Mouse (Mus musculus) thymus, postnatal 10 days (tissue): ENCODE measurements around the gene Neb.

Experiments used
- DNase-seq, 2 experiments: peaks; one replicate each; pipeline ENCODE4 v3.0.0; 2021; ENCODE audit warnings: low spot score in 2 of 2

Neb gene

DNA sequence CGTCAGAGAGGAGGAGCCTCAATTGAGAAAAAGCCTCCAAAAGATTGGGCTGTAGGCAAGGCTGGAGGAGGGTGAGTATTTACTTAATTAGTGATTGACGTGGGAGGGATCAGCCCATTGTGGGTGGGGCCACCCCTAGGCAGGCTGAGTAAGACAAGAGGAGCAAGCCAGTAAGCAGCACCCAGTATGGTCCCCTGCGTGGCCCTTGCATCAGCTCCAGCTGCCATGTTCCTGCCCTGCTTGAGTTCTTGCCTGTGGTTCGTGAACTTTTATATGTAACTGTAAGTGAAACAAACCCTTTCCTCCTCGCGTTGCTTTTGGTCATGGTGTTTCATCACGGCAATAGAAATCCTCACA, at the start of gene Neb:
Gene Neb (minus strand): TSS at position 27 of the 357 bp plus-strand sequence.
- DNase-seq, result peak in 1 of 2 experiments; percentile 5

GRCm38 (mm10) chr2:52427383-52427782, 49.1 kb upstream of the Neb start:
- DNase-seq, result no peak

- no peak for DNase-seq
These were observed 47.8 kb upstream of the Neb start for GRCm38 (mm10) chr2:52426041-52426440.

- DNase-seq, result no peak
These were observed 47.2 kb upstream of the Neb start for GRCm38 (mm10) chr2:52425523-52425795.

DNA sequence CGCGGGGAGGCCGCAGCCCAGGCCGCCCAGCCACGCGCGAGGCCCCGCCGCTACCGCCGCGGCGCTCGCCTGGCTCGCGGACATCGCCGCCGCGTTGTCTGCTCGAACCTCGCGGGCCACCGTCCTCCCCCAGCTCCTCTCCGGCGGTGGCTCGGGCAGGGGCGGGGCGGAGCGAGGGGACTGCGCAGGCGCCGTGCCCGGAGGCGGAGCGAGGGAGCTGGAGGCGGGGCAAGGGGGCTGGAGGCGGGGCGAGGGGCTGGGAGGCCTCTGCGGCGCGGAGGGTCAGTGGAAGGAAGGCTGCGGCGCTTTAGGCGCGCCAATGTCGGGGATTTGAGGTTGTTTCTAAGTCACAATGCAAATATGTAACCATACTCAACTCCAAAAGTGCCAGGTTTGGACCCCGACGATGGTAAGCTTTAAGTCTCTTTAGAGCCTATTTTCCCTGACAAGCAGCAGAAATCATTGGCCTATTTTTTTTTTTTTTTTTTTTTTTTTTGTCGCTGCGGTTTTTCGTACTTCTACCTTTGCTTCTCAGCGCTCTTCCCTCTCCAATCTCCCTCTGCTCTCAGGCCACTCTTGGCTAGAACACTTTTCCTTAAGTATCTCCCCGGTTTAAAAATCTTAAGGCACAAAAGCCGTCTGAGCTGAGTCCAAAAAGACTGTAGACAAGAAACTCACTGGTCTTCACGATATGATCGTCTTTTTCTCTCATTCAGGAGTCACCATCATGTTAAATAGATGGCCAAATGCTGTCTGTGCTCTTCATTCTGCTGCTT, 46.7 kb upstream of the Neb start, which contains the start of gene Arl5a:
Gene Arl5a (minus strand): TSS at position 155 of the 776 bp plus-strand sequence.
- DNase-seq, result peak; percentile 90 to 98

DNA sequence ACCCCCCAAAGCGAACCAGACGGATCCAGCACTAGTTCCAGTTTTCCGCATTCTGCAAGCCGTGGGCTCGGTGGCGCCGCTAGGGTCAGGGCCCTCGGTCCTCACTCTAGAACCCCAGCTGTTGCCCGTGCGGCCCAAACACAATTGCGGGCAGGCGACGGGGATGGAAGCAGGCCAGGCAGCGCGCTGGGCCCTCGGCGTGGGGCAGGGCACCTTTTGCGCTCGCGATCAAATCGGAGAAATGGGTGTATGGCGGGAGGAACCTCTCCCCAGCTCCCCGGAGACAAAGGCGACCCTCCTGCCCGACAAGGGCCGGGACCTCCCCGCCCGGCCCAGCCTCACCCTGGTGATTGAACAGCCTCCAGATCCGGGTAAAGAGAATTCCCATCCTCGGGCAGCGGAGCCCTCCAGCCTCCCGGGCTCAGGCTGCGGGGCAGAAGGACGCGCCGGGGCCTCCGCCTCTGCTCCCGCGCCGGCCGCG, 46.0 kb upstream of the Neb start:
- peak in 1 of 2 experiments; percentile 40 for DNase-seq

DNA sequence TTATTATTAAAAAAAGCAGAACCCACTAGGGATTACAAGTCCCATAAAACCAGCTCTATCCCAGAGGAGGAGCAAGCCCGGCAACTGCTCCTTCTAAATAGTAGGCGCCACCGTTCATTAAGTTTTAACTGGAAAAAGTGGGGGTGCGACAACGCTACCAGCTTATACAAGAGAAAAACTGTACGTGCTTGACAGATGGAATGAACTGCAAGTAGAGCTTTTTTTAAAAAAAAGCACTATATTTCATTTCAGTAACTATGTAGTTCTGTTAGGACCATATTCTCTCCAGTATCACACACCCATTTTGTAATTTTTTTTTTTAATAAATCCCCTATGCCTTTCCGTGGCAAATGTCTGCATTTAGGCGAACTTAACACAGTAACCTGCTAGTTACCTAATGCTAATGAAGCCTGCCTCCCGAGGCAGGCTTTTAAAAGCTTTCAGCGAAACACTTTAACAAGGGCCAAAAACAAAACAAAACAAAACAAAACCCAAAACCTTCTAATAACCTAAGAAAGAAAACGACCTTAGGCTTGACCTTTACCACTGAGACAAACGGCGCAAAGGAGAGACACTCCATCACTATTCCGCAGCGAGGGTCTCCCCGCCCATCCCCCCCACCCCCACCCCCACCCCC, 45.5 kb upstream of the Neb start:
- no peak for DNase-seq

DNA sequence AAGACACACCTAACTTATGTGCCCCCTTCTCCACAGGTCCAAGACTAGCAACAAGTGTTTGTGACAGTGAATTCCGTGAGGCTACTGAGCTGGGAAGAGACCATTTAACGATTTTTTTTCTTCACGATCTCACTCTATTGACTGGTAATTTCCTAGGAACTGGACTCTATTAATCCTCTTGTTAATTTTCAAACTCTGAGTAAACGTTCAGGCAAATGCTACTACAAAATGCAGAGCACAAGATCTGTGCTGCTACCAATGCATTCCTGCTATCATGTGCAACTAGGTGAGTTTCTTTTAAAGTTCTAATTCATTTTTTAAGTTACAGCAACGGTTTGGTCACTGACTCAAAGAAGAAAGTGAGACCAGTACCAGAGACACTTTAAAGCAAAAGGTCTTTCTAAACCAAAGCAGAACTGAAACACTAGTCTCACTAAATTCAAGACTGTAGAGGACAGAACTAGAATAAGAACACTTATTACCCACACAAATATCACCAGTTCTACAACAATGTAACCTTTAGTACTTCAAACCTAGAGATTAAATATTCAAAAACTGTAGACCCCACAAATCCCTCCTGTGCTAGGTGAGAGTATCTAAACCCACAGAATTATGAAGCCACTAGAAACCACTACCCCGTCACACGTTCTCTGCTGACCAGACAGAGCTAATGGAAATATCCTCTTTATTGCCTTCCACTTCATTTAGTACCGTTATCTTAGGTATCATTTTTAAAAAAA, 44.8 kb upstream of the Neb start:
- no peak for DNase-seq

DNA sequence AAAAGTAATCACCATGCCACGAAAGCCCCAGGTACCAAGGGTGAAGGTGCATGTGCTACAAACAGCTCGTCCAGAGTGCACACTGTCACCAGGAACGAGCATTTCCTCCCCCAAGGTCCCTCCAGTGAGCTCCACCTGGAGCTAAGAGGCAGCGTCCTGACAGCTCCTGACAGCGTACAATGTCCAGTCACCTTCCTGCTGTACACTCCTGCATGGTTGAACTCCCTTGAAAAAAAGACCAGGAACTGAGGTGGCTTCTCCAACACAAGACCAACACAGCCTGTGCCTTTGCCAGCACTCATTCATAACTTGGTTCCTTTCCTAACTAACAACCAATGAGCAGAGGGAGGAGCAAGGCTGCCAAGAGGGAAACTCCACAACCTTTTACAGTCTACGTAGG, 42.9 kb upstream of the Neb start:
- no peak for DNase-seq

GRCm38 (mm10) chr2:52420001-52420710, 41.9 kb upstream of the Neb start:
- no peak for DNase-seq

GRCm38 (mm10) chr2:52419295-52419694, 41.0 kb upstream of the Neb start:
- DNase-seq, result no peak

DNA sequence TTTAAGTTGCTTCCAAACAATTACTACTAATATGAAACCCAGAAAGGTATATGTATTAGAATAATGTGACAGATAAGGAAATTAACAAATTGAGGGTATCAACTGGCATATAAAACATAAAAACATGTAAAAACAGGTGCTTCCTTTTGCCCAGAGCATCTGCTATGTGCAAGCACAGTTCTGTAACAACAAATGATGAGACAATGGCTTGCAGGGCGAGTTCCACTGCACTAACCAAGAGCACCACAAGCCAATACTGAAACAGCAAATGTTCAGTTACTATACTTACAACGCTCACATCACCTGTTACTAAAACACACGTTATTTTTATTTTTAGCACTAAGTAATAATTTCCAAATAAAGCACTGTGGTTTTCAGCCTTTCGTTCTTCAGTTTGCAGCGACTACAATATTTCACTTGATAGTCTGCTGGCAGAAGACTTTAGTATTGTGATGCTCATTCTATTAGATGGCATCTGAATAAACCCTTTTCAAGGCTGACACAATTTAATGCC, 34.3 kb upstream of the Neb start:
- DNase-seq, result no peak

DNA sequence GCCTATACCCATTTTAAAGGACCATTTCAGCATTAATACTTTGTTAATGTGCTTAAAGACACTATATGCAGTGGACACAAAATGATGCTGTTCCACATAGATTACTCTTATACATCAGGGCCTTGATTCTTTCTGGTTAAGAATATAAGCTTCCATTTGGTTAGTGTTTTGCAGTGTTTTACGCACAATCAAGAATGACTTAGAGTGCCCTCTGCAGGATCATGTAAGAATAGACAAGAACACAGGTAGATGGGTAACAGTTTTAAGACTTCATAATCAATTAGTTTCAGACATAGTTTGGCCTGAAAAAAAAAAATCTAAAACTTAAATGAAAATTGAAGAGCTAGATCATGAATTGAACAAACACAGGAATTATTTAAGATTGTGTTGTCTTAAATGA, 28.2 kb upstream of the Neb start:
- DNase-seq, result no peak

- DNase-seq, result no peak
These were observed 27.0 kb upstream of the Neb start for GRCm38 (mm10) chr2:52405238-52405637.

DNA sequence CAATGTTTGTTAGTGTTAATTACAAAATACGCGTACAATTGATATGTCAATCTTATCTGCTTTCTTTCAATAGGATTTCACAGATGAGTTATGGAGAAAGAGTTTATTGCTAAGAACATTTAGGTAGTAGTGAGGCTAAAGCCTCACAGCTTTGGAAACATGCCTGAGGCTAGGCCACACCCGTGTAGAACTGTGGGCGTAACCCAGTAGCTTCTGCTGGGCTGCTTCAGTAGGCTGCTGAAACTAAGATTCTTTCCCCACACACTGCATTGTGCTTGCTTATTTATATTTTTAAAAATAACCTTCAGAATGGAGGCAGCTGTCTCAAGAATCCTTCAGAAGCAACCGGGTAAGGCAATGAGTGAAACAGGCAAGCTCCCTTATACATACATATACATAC, 16.3 kb upstream of the Neb start:
- no peak for DNase-seq

GRCm38 (mm10) chr2:52390415-52390975, 12.2 kb upstream of the Neb start:
- DNase-seq, result no peak

GRCm38 (mm10) chr2:52389975-52390374, 11.7 kb upstream of the Neb start:
- no peak for DNase-seq

GRCm38 (mm10) chr2:52386451-52386850, 8.2 kb upstream of the Neb start:
- DNase-seq, result no peak

DNA sequence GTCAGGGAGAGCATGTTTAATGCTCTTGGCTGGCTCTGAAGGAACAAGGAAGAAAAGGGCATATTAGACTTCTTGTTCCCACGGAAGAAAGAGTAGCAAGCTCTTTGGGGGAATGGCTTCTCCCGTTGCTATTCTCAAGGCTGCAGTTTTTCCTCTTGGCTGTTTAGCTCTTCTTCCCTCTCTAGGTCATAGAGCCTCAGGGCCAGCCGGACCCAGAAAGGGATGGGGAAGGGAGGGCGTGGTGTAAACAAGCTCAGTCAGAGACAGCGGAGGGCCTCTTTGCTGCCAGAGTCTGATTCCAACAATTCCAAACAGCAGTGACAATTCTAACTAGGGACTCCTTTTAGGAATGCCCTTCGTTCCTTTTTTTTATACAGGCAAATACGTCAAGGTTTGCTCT, 7.8 kb upstream of the Neb start:
- no peak for DNase-seq

GRCm38 (mm10) chr2:52378848-52379261, 581 bp upstream of the Neb start:
- DNase-seq, result peak; percentile 46 to 48

DNA sequence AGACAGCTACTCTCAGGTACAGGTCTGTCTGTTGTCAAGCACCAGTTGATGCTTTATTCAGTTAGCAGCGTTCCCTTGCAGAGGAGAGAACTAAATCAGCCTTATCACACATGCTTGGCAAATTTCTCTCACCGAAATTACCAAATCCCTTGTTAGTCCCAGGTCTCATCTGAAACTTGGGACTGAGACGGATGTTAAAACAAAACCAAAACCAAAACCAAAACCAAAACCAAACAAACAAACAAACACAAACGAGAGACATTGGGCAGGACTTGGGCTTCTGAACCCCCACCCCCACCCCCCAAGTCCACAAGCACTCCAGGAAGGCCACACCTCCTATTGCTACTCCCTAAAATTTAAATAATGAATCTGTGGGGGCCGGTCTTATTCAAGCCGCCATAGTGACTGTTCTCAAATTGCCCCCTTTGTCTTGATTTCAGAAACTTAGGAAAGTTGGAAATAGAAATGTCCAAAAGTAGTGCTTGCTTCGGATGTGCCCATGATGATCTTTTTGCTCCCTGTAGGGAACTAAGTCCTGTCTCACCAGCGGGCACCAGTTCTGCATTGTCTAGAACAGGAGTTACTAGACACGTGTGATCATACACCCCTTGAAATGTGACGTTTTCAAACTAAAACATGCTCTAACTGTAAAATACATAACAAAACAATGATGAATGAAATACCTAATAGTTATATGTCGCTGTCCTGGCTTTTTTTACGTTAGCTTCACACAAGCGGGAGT, 397 bp downstream of the Neb start:
- DNase-seq, result no peak
